Comparison of ENCODE assay signal across 8 mouse cellular contexts in genomic region chr2:125782719-125783109, GRCm38 (mm10). TPM values are rescaled to one million over a fixed set of nuclear protein-coding genes. Genes with fewer than 3 reads are reported as not detected.
DNase-seq lines count a peak whose midpoint lies in the region; ATAC-seq lines count a peak whose summit lies in the region.

Gene Secisbp2l (minus strand): TSS chr2:125782870.

- H3K79me2 ChIP-seq in macrophage (ENCODE audit: inconsistent target): peaks cover 46% of the 10 kb centered on the region

- H3K9me3 ChIP-seq in hindbrain, embryonic 15.5 days: no peaks in the 10 kb centered on the region

- H3K4me3 ChIP-seq in hindbrain, embryonic 15.5 days: peak within 1 kb of the TSS; percentile 82
- H3K4me3 ChIP-seq in macrophage (ENCODE audit: inconsistent target): peak within 1 kb of the TSS; percentile 69

- H3K27me3 ChIP-seq in hindbrain, embryonic 15.5 days: no peaks in the 10 kb centered on the region

- no peaks in the 10 kb centered on the region for H3K36me3 ChIP-seq in hindbrain, embryonic 15.5 days
- 0 out of 2 replicates have a peak, but pooled peaks cover 4% of the 10 kb centered on the region for H3K36me3 ChIP-seq in macrophage (ENCODE audit: inconsistent target)

- H3K4me2 ChIP-seq in hindbrain, embryonic 15.5 days: peak within 1 kb of the TSS; percentile 63

- DNase-seq in R1 (ENCODE audit: low read depth, low spot score): peak; percentile 88
- DNase-seq in cerebellum, postnatal 25 days: peak; percentile 98 to 99
- peak; percentile 97 for DNase-seq in frontal cortex, postnatal 36 days (ENCODE audit: low spot score in 2 of 2)
- peak; percentile 95 to 97 for DNase-seq in left cerebral cortex, adult 18-20 months (ENCODE audit: low spot score in 2 of 2)
- DNase-seq in right cerebral cortex, adult 18-20 months: peak; percentile 96
- DNase-seq in urinary bladder, postnatal 10 days (ENCODE audit: low spot score): peak; percentile 87

- under 1% methylated on average over 26 of the region's 28 CpGs for WGBS in hindbrain, embryonic 15.5 days
- WGBS in macrophage (ENCODE audit: missing documents): 0% methylated on average over 28 of the region's 28 CpGs

- peaks cover 27% of the 10 kb centered on the region for H3K4me1 ChIP-seq in hindbrain, embryonic 15.5 days (replicated peaks)

- peak within 1 kb of the TSS; percentile 93 for H3K9ac ChIP-seq in hindbrain, embryonic 15.5 days

- peak; percentile 98 for ATAC-seq in hindbrain, embryonic 15.5 days (ENCODE audit: low FRiP score, low read depth)

- peak within 1 kb of the TSS; percentile 88 for H3K27ac ChIP-seq in hindbrain, embryonic 15.5 days (replicated peaks)
- H3K27ac ChIP-seq in macrophage: peak within 1 kb of the TSS; percentile 56

RNA-seq across cellular contexts. Expression of gene Secisbp2l, which starts in this region (rescaled TPM):
- polyA plus RNA-seq in hindbrain, embryonic 15.5 days (2015; fragmentation: Nextera tagmentation; extraction: Ambion mirVana): 26.9 and 27.9 TPM in 2 replicates
- total RNA-seq in left cerebral cortex, adult 18-20 months (2021): 10 to 100 TPM; 90.8 to 92.5 TPM
- total RNA-seq in macrophage (2018; cell fraction: chromatin; rRNA removed): 100 to 1,000 TPM in 19 of 26 experiments, 10 to 100 TPM in 7; 70.8 to 196 (median 143) TPM
- 10 to 100 TPM; 44.7 to 79.9 (median 68.8) TPM for total RNA-seq in macrophage (2018; cell fraction: cytosol; rRNA removed)
- 100 to 1,000 TPM in 15 of 26 experiments, 10 to 100 TPM in 11; 59.9 to 202 (median 115) TPM for total RNA-seq in macrophage (2018; cell fraction: nucleus; rRNA removed)
- 45.6 to 47.2 TPM (median 45.7 TPM) in 3 replicates for polyA plus RNA-seq in macrophage (2018)

Comparison
In these comparisons a context has a peak if more than half of its experiments do, and no peak if none do; other contexts are left out.
1. Peak in every context shown above with its lines: DNase-seq, ATAC-seq, H3K4me3 ChIP-seq and H3K27ac ChIP-seq.